8 mouse cellular contexts compared by ENCODE assay signal in genomic region chr19:46304908-46305333, GRCm38 (mm10). TPM values are rescaled to one million over a fixed set of nuclear protein-coding genes. Genes with fewer than 3 reads are reported as not detected.
DNase-seq lines count a peak whose midpoint lies in the region; ATAC-seq and TF ChIP-seq lines count a peak whose summit lies in the region.

No protein-coding gene starts in this region.

- no peak for TF ChIP-seq CTCF in liver, embryonic 14.5 days (IDR thresholded peaks at IDR 0.05; ENCODE audit: low read depth)

- peaks cover 28% of the 10 kb centered on the region for H3K4me1 ChIP-seq in kidney, embryonic 15.5 days
- H3K4me1 ChIP-seq in forebrain, embryonic 11.5 days (replicated peaks; ENCODE audit: control insufficient read depth, insufficient read depth, low read length) = peaks cover 10% of the 10 kb centered on the region
- H3K4me1 ChIP-seq in liver, embryonic 14.5 days (replicated peaks; ENCODE audit: control insufficient read depth in 2 of 2, insufficient read depth in 2 of 2, low read length in 1 of 2) = peaks cover 7 to 11% of the 10 kb centered on the region in 2 experiments
- peaks cover 18% of the 10 kb centered on the region for H3K4me1 ChIP-seq in stomach, embryonic 16.5 days (ENCODE audit: control insufficient read depth, insufficient read depth, low read length)

- H3K9me3 ChIP-seq in kidney, embryonic 15.5 days (replicated peaks) = no peaks in the 10 kb centered on the region
- H3K9me3 ChIP-seq in forebrain, embryonic 11.5 days (ENCODE audit: control insufficient read depth, low read length) = no peaks in the 10 kb centered on the region
- no peaks in the 10 kb centered on the region for H3K9me3 ChIP-seq in liver, embryonic 14.5 days (ENCODE audit: control insufficient read depth, low read length)
- H3K9me3 ChIP-seq in stomach, embryonic 16.5 days (replicated peaks; ENCODE audit: control insufficient read depth, low read length) = no peaks in the 10 kb centered on the region

- peak overlapping the region; percentile 66 for H3K9ac ChIP-seq in kidney, embryonic 15.5 days
- peak overlapping the region; percentile 61 for H3K9ac ChIP-seq in forebrain, embryonic 11.5 days (ENCODE audit: low read length)
- peak overlapping the region; percentile 77 for H3K9ac ChIP-seq in liver, embryonic 14.5 days (replicated peaks)
- peak overlapping the region; percentile 82 for H3K9ac ChIP-seq in stomach, embryonic 16.5 days (ENCODE audit: low read length)

- H3K4me2 ChIP-seq in kidney, embryonic 15.5 days = peak overlapping the region; percentile 95
- peak overlapping the region; percentile 91 for H3K4me2 ChIP-seq in forebrain, embryonic 11.5 days (ENCODE audit: low read depth, low read length, severe bottlenecking)
- H3K4me2 ChIP-seq in liver, embryonic 14.5 days (ENCODE audit: low read depth) = peak overlapping the region; percentile 90
- peak overlapping the region; percentile 95 for H3K4me2 ChIP-seq in stomach, embryonic 16.5 days (ENCODE audit: low read depth, low read length)

- TF ChIP-seq EP300 in liver, embryonic 14.5 days (IDR thresholded peaks at IDR 0.05; ENCODE audit: low read depth) = no peak

- WGBS in kidney, embryonic 15.5 days = under 1% methylated on average over 34 of the region's 34 CpGs
- under 1% methylated on average over 34 of the region's 34 CpGs for WGBS in forebrain, embryonic 11.5 days
- under 1% methylated on average over 34 of the region's 34 CpGs for WGBS in liver, embryonic 14.5 days (ENCODE audit: insufficient replicate concordance)
- under 1% methylated on average over 34 of the region's 34 CpGs for WGBS in stomach, embryonic 16.5 days

- intact Hi-C loops in left cerebral cortex, postnatal 14 days (cut with DNase I) = loop anchor here (5.0 kb wide), 1 partner anchor 168 kb away; no protein-coding TSS in a partner anchor

- peak; percentile 44 for ATAC-seq in kidney, embryonic 15.5 days (replicated peaks; ENCODE audit: low FRiP score)
- ATAC-seq in activated CD4-positive, CD25-positive, alpha-beta regulatory T cell, adult 4 months = peak; percentile 40
- peak; percentile 47 for ATAC-seq in forebrain, embryonic 11.5 days (replicated peaks; ENCODE audit: low FRiP score)
- ATAC-seq in liver, embryonic 14.5 days (ENCODE audit: insufficient read depth) = peak; percentile 45
- peak; percentile 15 for ATAC-seq in stomach, embryonic 16.5 days (ENCODE audit: insufficient read depth, low FRiP score)

- H3K27ac ChIP-seq in kidney, embryonic 15.5 days = peak overlapping the region; percentile 90
- H3K27ac ChIP-seq in forebrain, embryonic 11.5 days (ENCODE audit: low read depth, low read length) = no peak overlapping the region
- H3K27ac ChIP-seq in liver, embryonic 14.5 days = peak overlapping the region; percentile 61
- peak overlapping the region; percentile 91 for H3K27ac ChIP-seq in stomach, embryonic 16.5 days (ENCODE audit: low read length)

- H3K36me3 ChIP-seq in kidney, embryonic 15.5 days = peaks cover 10% of the 10 kb centered on the region
- H3K36me3 ChIP-seq in forebrain, embryonic 11.5 days (ENCODE audit: control insufficient read depth, insufficient read depth, low read length) = no peaks in the 10 kb centered on the region
- no peaks in the 10 kb centered on the region for H3K36me3 ChIP-seq in liver, embryonic 14.5 days (replicated peaks; ENCODE audit: control insufficient read depth, insufficient read depth, low read depth)
- no peaks in the 10 kb centered on the region for H3K36me3 ChIP-seq in stomach, embryonic 16.5 days (ENCODE audit: control insufficient read depth, insufficient read depth, low read length)

- H3K4me3 ChIP-seq in kidney, embryonic 15.5 days (replicated peaks) = peak overlapping the region; percentile 76
- H3K4me3 ChIP-seq in forebrain, embryonic 11.5 days (ENCODE audit: low read depth, low read length) = peak overlapping the region; percentile 57
- H3K4me3 ChIP-seq in liver, embryonic 14.5 days (ENCODE audit: insufficient read depth in 1 of 2, low read depth in 2 of 2, low read length in 2 of 2) = peak overlapping the region; percentile 81 to 84
- peak overlapping the region; percentile 81 for H3K4me3 ChIP-seq in stomach, embryonic 16.5 days (replicated peaks; ENCODE audit: low read length)

- no peak for DNase-seq in kidney, postnatal 14 days
- DNase-seq in forebrain, embryonic 11.5 days (ENCODE audit: low spot score) = peak; percentile 73
- DNase-seq in liver, embryonic 14.5 days (ENCODE audit: low read depth in 3 of 3, low spot score in 3 of 3) = peak in 1 of 3 experiments; percentile 41
- no peak for DNase-seq in left cerebral cortex, adult 9 months (ENCODE audit: low spot score in 2 of 2)
- DNase-seq in left cerebral cortex, postnatal 14 days (ENCODE audit: low spot score in 2 of 2) = no peak

- H3K27me3 ChIP-seq in kidney, embryonic 15.5 days = peaks cover 32% of the 10 kb centered on the region
- H3K27me3 ChIP-seq in forebrain, embryonic 11.5 days (ENCODE audit: control insufficient read depth, insufficient read depth, low read length) = peaks cover 24% of the 10 kb centered on the region
- H3K27me3 ChIP-seq in liver, embryonic 14.5 days (ENCODE audit: control insufficient read depth, insufficient read depth, low read length) = no peaks in the 10 kb centered on the region
- no peaks in the 10 kb centered on the region for H3K27me3 ChIP-seq in stomach, embryonic 16.5 days (ENCODE audit: control insufficient read depth, insufficient read depth, low read length)

RNA-seq across cellular contexts. Expression of gene Nfkb2, which starts 0.8 kb away (rescaled TPM):
- polyA plus RNA-seq in kidney, embryonic 15.5 days (2015; fragmentation: Nextera tagmentation; extraction: Ambion mirVana) = 8.3 and 9.8 TPM in 2 replicates
- 10 to 100 TPM; 19.7 to 30.4 TPM for polyA plus RNA-seq in activated CD4-positive, CD25-positive, alpha-beta regulatory T cell, adult 4 months (2017; shearing (Covaris generic))
- 4.1 and 4.2 TPM in 2 replicates for polyA plus RNA-seq in forebrain, embryonic 11.5 days (2014; fragmentation: Nextera tagmentation; extraction: Ambion mirVana)
- polyA plus RNA-seq in liver, embryonic 14.5 days (2012; rRNA removed) = 4.0 and 4.5 TPM in 2 replicates
- polyA plus RNA-seq in liver, embryonic 14.5 days (2014; fragmentation: Nextera tagmentation; extraction: Ambion mirVana) = 2.6 and 3.9 TPM in 2 replicates
- polyA plus RNA-seq in stomach, embryonic 16.5 days (2015; fragmentation: Nextera tagmentation; extraction: Ambion mirVana) = 10.2 and 10.4 TPM in 2 replicates
- total RNA-seq in left cerebral cortex, postnatal 14 days (2021) = 1 to 10 TPM; 1.8 to 2.8 TPM

RNA-seq across cellular contexts. Expression of gene Psd, which starts 22.0 kb away (rescaled TPM):
- 3.9 and 7.2 TPM in 2 replicates for polyA plus RNA-seq in kidney, embryonic 15.5 days (2015; fragmentation: Nextera tagmentation; extraction: Ambion mirVana)
- polyA plus RNA-seq in activated CD4-positive, CD25-positive, alpha-beta regulatory T cell, adult 4 months (2017; shearing (Covaris generic)) = 1 to 10 TPM; 3.4 to 4.5 TPM
- polyA plus RNA-seq in forebrain, embryonic 11.5 days (2014; fragmentation: Nextera tagmentation; extraction: Ambion mirVana) = 10.7 and 11.3 TPM in 2 replicates
- polyA plus RNA-seq in liver, embryonic 14.5 days (2012; rRNA removed) = 4.9 and 5.9 TPM in 2 replicates
- 4.9 and 6.2 TPM in 2 replicates for polyA plus RNA-seq in liver, embryonic 14.5 days (2014; fragmentation: Nextera tagmentation; extraction: Ambion mirVana)
- polyA plus RNA-seq in stomach, embryonic 16.5 days (2015; fragmentation: Nextera tagmentation; extraction: Ambion mirVana) = 22.1 and 23.0 TPM in 2 replicates
- 100 to 1,000 TPM; 580 to 627 TPM for total RNA-seq in left cerebral cortex, postnatal 14 days (2021)

RNA-seq across cellular contexts. Expression of gene Fbxl15, which starts 23.1 kb away (rescaled TPM):
- 18.2 and 20.1 TPM in 2 replicates for polyA plus RNA-seq in kidney, embryonic 15.5 days (2015; fragmentation: Nextera tagmentation; extraction: Ambion mirVana)
- 1 to 10 TPM; 5.6 to 6.9 TPM for polyA plus RNA-seq in activated CD4-positive, CD25-positive, alpha-beta regulatory T cell, adult 4 months (2017; shearing (Covaris generic))
- polyA plus RNA-seq in forebrain, embryonic 11.5 days (2014; fragmentation: Nextera tagmentation; extraction: Ambion mirVana) = 22.5 and 25.8 TPM in 2 replicates
- polyA plus RNA-seq in liver, embryonic 14.5 days (2012; rRNA removed) = 6.3 and 8.0 TPM in 2 replicates
- 10.0 and 12.5 TPM in 2 replicates for polyA plus RNA-seq in liver, embryonic 14.5 days (2014; fragmentation: Nextera tagmentation; extraction: Ambion mirVana)
- 14.1 and 16.0 TPM in 2 replicates for polyA plus RNA-seq in stomach, embryonic 16.5 days (2015; fragmentation: Nextera tagmentation; extraction: Ambion mirVana)
- total RNA-seq in left cerebral cortex, postnatal 14 days (2021) = 10 to 100 TPM; 26.4 to 50.4 TPM

RNA-seq across cellular contexts. Expression of gene Cuedc2, which starts 33.6 kb away (rescaled TPM):
- polyA plus RNA-seq in kidney, embryonic 15.5 days (2015; fragmentation: Nextera tagmentation; extraction: Ambion mirVana) = 158 and 177 TPM in 2 replicates
- polyA plus RNA-seq in activated CD4-positive, CD25-positive, alpha-beta regulatory T cell, adult 4 months (2017; shearing (Covaris generic)) = 10 to 100 TPM; 40.7 to 52.4 TPM
- polyA plus RNA-seq in forebrain, embryonic 11.5 days (2014; fragmentation: Nextera tagmentation; extraction: Ambion mirVana) = 217 and 242 TPM in 2 replicates
- 35.3 and 54.9 TPM in 2 replicates for polyA plus RNA-seq in liver, embryonic 14.5 days (2012; rRNA removed)
- 76.6 and 79.2 TPM in 2 replicates for polyA plus RNA-seq in liver, embryonic 14.5 days (2014; fragmentation: Nextera tagmentation; extraction: Ambion mirVana)
- 131 and 133 TPM in 2 replicates for polyA plus RNA-seq in stomach, embryonic 16.5 days (2015; fragmentation: Nextera tagmentation; extraction: Ambion mirVana)
- total RNA-seq in left cerebral cortex, postnatal 14 days (2021) = 100 to 1,000 TPM; 186 to 274 TPM

RNA-seq across cellular contexts. Expression of gene Mfsd13a, which starts 36.0 kb away (rescaled TPM):
- polyA plus RNA-seq in kidney, embryonic 15.5 days (2015; fragmentation: Nextera tagmentation; extraction: Ambion mirVana) = 12.5 and 15.0 TPM in 2 replicates
- 1 to 10 TPM; 3.9 to 7.1 TPM for polyA plus RNA-seq in activated CD4-positive, CD25-positive, alpha-beta regulatory T cell, adult 4 months (2017; shearing (Covaris generic))
- 7.9 and 8.6 TPM in 2 replicates for polyA plus RNA-seq in forebrain, embryonic 11.5 days (2014; fragmentation: Nextera tagmentation; extraction: Ambion mirVana)
- polyA plus RNA-seq in liver, embryonic 14.5 days (2012; rRNA removed) = 9.5 and 12.5 TPM in 2 replicates
- 8.3 and 9.5 TPM in 2 replicates for polyA plus RNA-seq in liver, embryonic 14.5 days (2014; fragmentation: Nextera tagmentation; extraction: Ambion mirVana)
- polyA plus RNA-seq in stomach, embryonic 16.5 days (2015; fragmentation: Nextera tagmentation; extraction: Ambion mirVana) = 13.8 and 16.8 TPM in 2 replicates
- 10 to 100 TPM; 28.7 to 47.5 TPM for total RNA-seq in left cerebral cortex, postnatal 14 days (2021)
